Mouse (Mus musculus) kidney, adult 2 months (tissue): ENCODE measurements at regions not wholly inside any gene's neighbourhood (a gene's known extent, or its start where the extent isn't known, plus 50 kb on each side); places are given as distances from the start of the nearest gene placed in this dataset.

Experiments
- CTCF ChIP-seq: fragments of 200-500 bp; conservative IDR thresholded peaks from 2 replicates; pipeline ENCODE4 v1.5.1; 2011; ENCODE audit warnings: low read depth, mild to moderate bottlenecking, control low read depth, low read length, moderate library complexity, mixed read lengths; ENCODE audit not compliant: insufficient read depth, insufficient read length
- POLR2A ChIP-seq: fragments of 200-500 bp; IDR thresholded peaks from one replicate; pipeline ENCODE4 v1.6.1; 2011; ENCODE audit warnings: low read depth, low read length, control low read depth

- TF ChIP-seq POLR2A = no peak
- TF ChIP-seq CTCF = no peak
Measured at GRCm38 (mm10) chr8:98706122-98706521, 710.1 kb downstream of the Cdh8 start.
